Mouse (Mus musculus) ES-CJ7 (cell line): ENCODE measurements around the gene Arhgap44.

Experiments
- DNase-seq: peaks from one replicate; pipeline ENCODE4 v3.0.0; 2011; ENCODE audit warnings: low read depth, low spot score

Arhgap44 gene

GRCm38 (mm10) chr11:65162767-65163120, at the start of gene Arhgap44:
Gene Arhgap44, minus strand, starts transcription at chr11:65162961.
- peak; percentile 64 for DNase-seq

GRCm38 (mm10) chr11:65211701-65212100, 48.9 kb upstream of the Arhgap44 start:
- DNase-seq, result no peak

- no peak for DNase-seq
Observed at GRCm38 (mm10) chr11:65209441-65209840, 46.7 kb upstream of the Arhgap44 start.

GRCm38 (mm10) chr11:65205306-65205705, 42.5 kb upstream of the Arhgap44 start:
- no peak for DNase-seq

GRCm38 (mm10) chr11:65204651-65205050, 41.9 kb upstream of the Arhgap44 start:
- no peak for DNase-seq

- no peak for DNase-seq
Observed at GRCm38 (mm10) chr11:65203020-65203419, 40.3 kb upstream of the Arhgap44 start.

- DNase-seq, result no peak
Observed at GRCm38 (mm10) chr11:65202236-65202635, 39.5 kb upstream of the Arhgap44 start.

- no peak for DNase-seq
Observed at GRCm38 (mm10) chr11:65198026-65198425, 35.3 kb upstream of the Arhgap44 start.

GRCm38 (mm10) chr11:65197280-65197679, 34.5 kb upstream of the Arhgap44 start:
- peak; percentile 56 for DNase-seq

- no peak for DNase-seq
Observed at GRCm38 (mm10) chr11:65186974-65187373, 24.2 kb upstream of the Arhgap44 start.

- DNase-seq, result no peak
Observed at GRCm38 (mm10) chr11:65185114-65185513, 22.4 kb upstream of the Arhgap44 start.

- no peak for DNase-seq
Observed at GRCm38 (mm10) chr11:65170121-65170750, 7.5 kb upstream of the Arhgap44 start.

GRCm38 (mm10) chr11:65161881-65162766, 637 bp downstream of the Arhgap44 start:
- DNase-seq, result no peak

- DNase-seq, result no peak
Observed at GRCm38 (mm10) chr11:65160991-65161880, 1.5 kb downstream of the Arhgap44 start.

GRCm38 (mm10) chr11:65159791-65160190, 3.0 kb downstream of the Arhgap44 start, which contains the start of gene 1700086D15Rik:
Gene 1700086D15Rik, minus strand, starts transcription at chr11:65159891.
- no peak for DNase-seq

- no peak for DNase-seq
Observed at GRCm38 (mm10) chr11:65158658-65158990, 4.1 kb downstream of the Arhgap44 start.

GRCm38 (mm10) chr11:65157966-65158657, 4.6 kb downstream of the Arhgap44 start:
- no peak for DNase-seq

GRCm38 (mm10) chr11:65153006-65153405, 9.8 kb downstream of the Arhgap44 start:
- DNase-seq, result no peak

GRCm38 (mm10) chr11:65148441-65148840, 14.3 kb downstream of the Arhgap44 start:
- no peak for DNase-seq

GRCm38 (mm10) chr11:65142838-65143417, 19.8 kb downstream of the Arhgap44 start:
- no peak for DNase-seq

- no peak for DNase-seq
Observed at GRCm38 (mm10) chr11:65139030-65139429, 23.7 kb downstream of the Arhgap44 start.
